Mouse (Mus musculus): ENCODE measurements at regions not wholly inside any gene's neighbourhood (a gene's known extent, or its start where the extent isn't known, plus 50 kb on each side); places are given as distances from the start of the nearest gene placed in this dataset.

DNA sequence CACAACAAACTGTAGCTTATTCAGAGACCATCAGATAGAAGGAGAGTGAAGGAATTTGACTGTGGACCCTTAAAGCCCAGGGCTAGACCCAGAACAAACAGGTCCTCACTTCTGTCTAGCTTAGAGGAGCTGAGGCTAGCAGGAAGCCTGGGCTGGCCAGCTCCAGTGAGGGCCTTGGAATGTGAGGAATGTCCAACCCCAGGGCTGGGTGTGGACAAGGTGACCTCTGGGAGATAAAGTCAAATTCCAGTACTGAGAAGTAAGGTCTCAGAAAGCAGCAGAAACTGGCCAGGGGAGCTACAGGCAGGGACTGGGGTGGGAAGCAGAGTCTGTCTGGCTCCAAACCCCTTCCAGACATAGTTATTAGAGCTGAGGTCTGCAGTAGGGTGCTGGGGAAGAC, 51.0 kb upstream of the Ssbp3 start:
- Histone ChIP-seq H3K9ac (no peak overlapping the region), H3K4me1 (peaks cover 48% of the 10 kb centered on the region), H3K4me3 (no peak overlapping the region), H3K27ac (0 out of 2 replicates have a peak overlapping the region, but pooled peaks have one; percentile 22), H3K9me3 (no peaks in the 10 kb centered on the region), H3K36me3 (no peaks in the 10 kb centered on the region), H3K4me2 (no peak overlapping the region), H3K27me3 (no peaks in the 10 kb centered on the region)
- no peak for ATAC-seq (ENCODE audit: insufficient number of reproducible peaks, low FRiP score, low TSS enrichment, low read depth)

DNA sequence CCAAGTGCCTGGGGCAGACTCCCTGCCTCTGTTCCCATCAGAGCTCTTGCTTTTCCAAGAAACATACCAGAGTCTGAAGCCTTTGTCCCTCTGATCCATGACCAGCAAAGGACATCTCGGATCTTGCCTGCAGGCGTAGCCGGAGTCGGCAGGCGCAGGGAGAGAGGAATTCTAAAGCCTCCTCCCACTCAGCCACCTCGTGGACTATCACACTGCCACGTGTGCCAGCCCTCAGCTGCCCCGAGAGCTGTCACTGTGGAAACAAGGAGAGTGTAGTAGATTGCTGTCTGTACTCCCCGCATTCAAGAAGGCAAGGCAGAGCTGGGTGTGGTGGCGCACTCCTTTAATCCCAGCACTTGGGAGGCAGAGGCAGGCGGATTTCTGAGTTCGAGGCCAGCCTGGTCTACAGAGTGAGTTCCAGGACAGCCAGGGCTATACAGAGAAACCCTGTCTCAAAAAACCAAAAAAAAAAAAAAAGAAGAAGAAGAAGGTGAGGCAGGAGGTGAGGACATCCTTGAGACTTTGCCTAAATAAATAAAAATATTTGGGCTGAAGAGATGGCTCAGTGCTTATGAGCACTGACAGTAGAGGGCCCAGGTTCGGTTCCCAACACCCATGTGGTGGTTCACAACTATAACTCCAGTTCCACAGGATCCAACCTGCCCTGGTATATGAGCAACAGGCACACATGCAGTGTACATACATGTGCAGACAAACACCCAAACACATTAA, 52.0 kb upstream of the Ssbp3 start:
- H3K9ac ChIP-seq, result no peak overlapping the region
- H3K27me3 ChIP-seq, result no peaks in the 10 kb centered on the region
- no peak overlapping the region for H3K4me2 ChIP-seq
- H3K36me3 ChIP-seq, result no peaks in the 10 kb centered on the region
- WGBS, result 73% methylated on average over 13 of the region's 13 CpGs
- H3K9me3 ChIP-seq, result no peaks in the 10 kb centered on the region
- no peak overlapping the region for H3K4me3 ChIP-seq
- peaks cover 54% of the 10 kb centered on the region for H3K4me1 ChIP-seq
- no peak for ATAC-seq (ENCODE audit: insufficient number of reproducible peaks, low FRiP score, low TSS enrichment, low read depth)
- H3K27ac ChIP-seq, result no peak overlapping the region

DNA sequence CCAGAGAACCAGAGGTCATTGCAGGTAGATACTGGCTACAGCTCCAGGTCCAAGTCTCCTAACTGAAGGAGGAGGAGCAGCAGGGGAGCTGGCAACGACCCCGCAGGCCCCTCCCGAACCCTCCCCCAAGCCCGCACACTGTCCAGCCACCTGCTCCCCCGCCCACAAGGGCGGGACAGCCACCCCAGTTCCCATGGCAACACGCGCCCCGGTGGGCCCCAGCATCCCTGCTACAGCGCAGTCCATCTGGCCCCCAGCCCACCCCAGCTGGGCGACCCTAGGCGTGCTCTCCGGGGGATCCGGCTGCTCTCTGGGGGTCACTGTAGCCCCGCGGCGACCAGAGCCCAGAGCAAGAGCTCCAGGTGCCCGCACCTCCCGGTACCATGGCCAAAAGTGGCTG, 51.0 kb upstream of the Acot11 start:
- no peaks in the 10 kb centered on the region for H3K27me3 ChIP-seq
- H3K27ac ChIP-seq, result no peak overlapping the region
- H3K9ac ChIP-seq, result no peak overlapping the region
- no peak for ATAC-seq (ENCODE audit: insufficient number of reproducible peaks, low FRiP score, low TSS enrichment, low read depth)
- 12% methylated on average over 19 of the region's 19 CpGs for WGBS
- H3K4me1 ChIP-seq, result peaks cover 32% of the 10 kb centered on the region
- no peaks in the 10 kb centered on the region for H3K9me3 ChIP-seq
- H3K4me3 ChIP-seq, result no peak overlapping the region
- no peaks in the 10 kb centered on the region for H3K36me3 ChIP-seq
- H3K4me2 ChIP-seq, result peak overlapping the region; percentile 12; the same call in 1 of the 2 replicates

DNA sequence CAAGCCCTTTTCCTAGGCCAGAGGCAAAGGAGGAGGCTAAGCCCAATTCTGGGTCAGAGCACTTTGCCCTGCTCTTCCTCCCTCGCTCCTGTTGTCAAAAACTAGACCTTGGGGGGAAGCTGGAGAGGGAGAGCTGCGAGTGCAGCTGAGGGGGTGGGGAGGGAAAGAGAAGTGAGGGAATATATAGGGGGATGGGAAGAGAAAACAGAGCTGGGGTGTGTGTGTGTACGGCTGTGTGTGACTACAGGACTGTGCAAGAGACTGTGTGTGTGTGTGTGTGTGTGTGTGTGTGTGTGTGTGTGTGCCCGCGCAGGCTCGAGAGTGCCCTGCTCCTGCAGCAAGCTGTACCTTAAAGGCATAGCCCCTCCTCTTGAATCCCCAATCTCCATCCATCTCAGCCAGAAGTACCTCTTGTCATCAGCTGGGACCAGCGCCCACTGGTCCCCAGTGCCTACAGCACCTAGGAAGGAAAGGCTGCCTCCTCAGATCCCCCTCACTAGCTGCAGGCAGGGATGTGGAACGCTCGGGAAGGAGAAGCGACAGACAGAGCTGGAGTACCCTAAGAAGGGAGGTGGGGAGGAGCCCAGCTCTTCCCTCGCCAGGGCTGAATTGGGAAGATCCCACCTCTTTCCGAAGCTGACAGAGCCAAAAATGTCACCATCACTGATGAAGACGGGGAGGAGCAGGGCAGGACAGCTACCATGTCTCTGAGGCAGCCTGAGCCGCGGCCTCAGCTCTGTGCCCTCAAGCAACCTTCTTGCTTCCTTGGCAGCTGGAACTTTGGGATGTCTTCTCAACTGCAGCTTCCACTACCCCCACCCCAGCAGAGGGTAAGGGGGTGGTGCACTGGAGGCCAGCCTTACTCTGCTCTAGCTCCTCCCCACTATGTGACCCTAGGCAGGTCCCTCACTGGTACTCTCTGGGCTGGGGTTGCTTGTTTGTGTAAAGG, 49.8 kb upstream of the Acot11 start:
- H3K27ac ChIP-seq, result peak overlapping the region; percentile 54
- 16% methylated on average over 11 of the region's 15 CpGs for whole genome bisulfite sequencing
- H3K4me1 ChIP-seq, result peaks cover 27% of the 10 kb centered on the region
- peak overlapping the region; percentile 19 for H3K4me3 ChIP-seq
- peak; percentile 56; the same call in 1 of the 2 replicates for ATAC-seq (ENCODE audit: insufficient number of reproducible peaks, low FRiP score, low TSS enrichment, low read depth)
- H3K4me2 ChIP-seq, result peak overlapping the region; percentile 37
- no peak overlapping the region for H3K9ac ChIP-seq
- H3K36me3 ChIP-seq, result no peaks in the 10 kb centered on the region
- H3K27me3 ChIP-seq, result no peaks in the 10 kb centered on the region
- no peaks in the 10 kb centered on the region for H3K9me3 ChIP-seq

Data from limb, embryonic 15.5 days (tissue).